Comparison of ENCODE assay signal across 9 mouse cellular contexts in genomic region chr2:102829201-102829600, GRCm38 (mm10).
DNase-seq lines count a peak whose midpoint lies in the region; ATAC-seq and TF ChIP-seq lines count a peak whose summit lies in the region.
"Had no signal": no experiment of that assay in that cellular context is flagged by ENCODE, and none has a peak within 500 bp of the region (broad histone marks: within the 10 kb centered on the region; RNA-seq: fewer than 3 reads in every experiment).

No protein-coding gene starts in this region.

- no peaks in the 10 kb centered on the region for H3K27me3 ChIP-seq in cerebellum, adult 2 months (ENCODE audit: control insufficient read depth, insufficient read depth, low read length)
- no peaks in the 10 kb centered on the region for H3K27me3 ChIP-seq in heart, embryonic 12.5 days (replicated peaks)
- no peaks in the 10 kb centered on the region for H3K27me3 ChIP-seq in stomach, embryonic 14.5 days (ENCODE audit: control insufficient read depth, insufficient read depth, low read length)
- H3K27me3 ChIP-seq: limb, embryonic 15.5 days had no signal

- no peak overlapping the region for H3K27ac ChIP-seq in cerebellum, adult 2 months (ENCODE audit: insufficient read depth, low read length)
- H3K27ac ChIP-seq in heart, embryonic 12.5 days (ENCODE audit: poor library complexity, severe bottlenecking), result no peak overlapping the region
- no peak overlapping the region for H3K27ac ChIP-seq in stomach, embryonic 14.5 days (ENCODE audit: low read length)
- H3K27ac ChIP-seq: limb, embryonic 15.5 days had no signal

- H3K4me1 ChIP-seq in cerebellum, adult 2 months (ENCODE audit: control insufficient read depth, insufficient read depth, low read length), result no peaks in the 10 kb centered on the region
- no peaks in the 10 kb centered on the region for H3K4me1 ChIP-seq in heart, embryonic 12.5 days (replicated peaks)
- H3K4me1 ChIP-seq in stomach, embryonic 14.5 days (ENCODE audit: control insufficient read depth, insufficient read depth, low read length), result no peaks in the 10 kb centered on the region
- H3K4me1 ChIP-seq: limb, embryonic 15.5 days had no signal

- H3K4me2 ChIP-seq in heart, embryonic 12.5 days, result no peak overlapping the region
- no peak overlapping the region for H3K4me2 ChIP-seq in stomach, embryonic 14.5 days (replicated peaks; ENCODE audit: low read depth, low read length)
- H3K4me2 ChIP-seq: limb, embryonic 15.5 days had no signal

- TF ChIP-seq POLR2A in cerebellum, adult 2 months (IDR thresholded peaks at IDR 0.05; ENCODE audit: borderline replicate concordance, insufficient read depth, low read length), result no peak

- no peak overlapping the region for H3K4me3 ChIP-seq in cerebellum, adult 2 months (replicated peaks; ENCODE audit: insufficient read depth, low read depth, low read length)
- no peak overlapping the region for H3K4me3 ChIP-seq in heart, embryonic 12.5 days
- no peak overlapping the region for H3K4me3 ChIP-seq in stomach, embryonic 14.5 days (ENCODE audit: low read depth, low read length)
- H3K4me3 ChIP-seq: limb, embryonic 15.5 days had no signal

- H3K9ac ChIP-seq in heart, embryonic 12.5 days, result no peak overlapping the region
- no peak overlapping the region for H3K9ac ChIP-seq in stomach, embryonic 14.5 days (replicated peaks; ENCODE audit: low read depth, low read length)
- H3K9ac ChIP-seq: limb, embryonic 15.5 days had no signal

- peak; percentile 89 for DNase-seq in heart, adult 11 months
- DNase-seq in heart, postnatal 25 days (ENCODE audit: low spot score), result no peak
- peak; percentile 54 to 71 for DNase-seq in cerebellum, adult 2 months
- DNase-seq in layer of hippocampus, adult 8-10 months (ENCODE audit: low spot score in 2 of 2), result peak; percentile 18 to 66
- DNase-seq in lung, postnatal 14 days, result peak; percentile 81
- DNase-seq in embryo, embryonic 10.5 days (ENCODE audit: low spot score), result no peak

- peaks cover 22% of the 10 kb centered on the region for H3K36me3 ChIP-seq in heart, embryonic 12.5 days
- no peaks in the 10 kb centered on the region for H3K36me3 ChIP-seq in stomach, embryonic 14.5 days (ENCODE audit: control insufficient read depth, insufficient read depth, low read length)
- H3K36me3 ChIP-seq: limb, embryonic 15.5 days had no signal

- no peaks in the 10 kb centered on the region for H3K9me3 ChIP-seq in heart, embryonic 12.5 days (replicated peaks)
- H3K9me3 ChIP-seq in stomach, embryonic 14.5 days (ENCODE audit: control insufficient read depth, low read depth, low read length), result no peaks in the 10 kb centered on the region
- H3K9me3 ChIP-seq: limb, embryonic 15.5 days had no signal

- 75% methylated on average over 3 of the region's 3 CpGs for WGBS in cerebellum, adult 2 months
- WGBS in heart, embryonic 12.5 days, result 85% methylated on average over 3 of the region's 3 CpGs
- WGBS in stomach, embryonic 14.5 days, result 76% methylated on average over 3 of the region's 3 CpGs

- intact Hi-C loops in heart, postnatal 25 days (cut with DNase I), result no loop called here

- ATAC-seq in heart, embryonic 12.5 days (ENCODE audit: insufficient number of reproducible peaks, low FRiP score), result peak; percentile 85
- ATAC-seq in stomach, embryonic 14.5 days (ENCODE audit: insufficient number of reproducible peaks, insufficient read depth, low FRiP score, low read depth), result peak; percentile 79; the same call in 1 of the 2 replicates

- TF ChIP-seq CTCF in cerebellum, adult 2 months (IDR thresholded peaks at IDR 0.05; ENCODE audit: borderline replicate concordance, insufficient read depth, low read depth, low read length), result no peak

Comparison
In these comparisons a context has a peak if more than half of its experiments do, and no peak if none do; other contexts are left out.
1. DNase-seq: peak in heart, adult 11 months (single experiment), cerebellum, adult 2 months (2 of 2), layer of hippocampus, adult 8-10 months (2 of 2) and lung, postnatal 14 days (single experiment); none in heart, postnatal 25 days (single experiment) and embryo, embryonic 10.5 days (single experiment).